Mouse (Mus musculus): ENCODE measurements around the gene Fam174b.

- no peak for TF ChIP-seq CTCF (IDR thresholded peaks at IDR 0.05; ENCODE audit: low read depth)
- no peak for TF ChIP-seq EP300 (IDR thresholded peaks at IDR 0.05; ENCODE audit: low read depth)
Measured at GRCm38 (mm10) chr7:73748437-73749108, 8.5 kb downstream of the Fam174b start.
